Mouse (Mus musculus): Measurements from ENCODE around the gene Cd59a. TPM values are rescaled to one million over a fixed set of nuclear protein-coding genes. Genes with fewer than 3 reads are reported as not detected.
"Not testable (repeated sequence)": the region's sequence is repeated elsewhere in the genome, so short reads cannot be mapped to it uniquely, and the experiment has no call there.

Gene Cd59a
- polyA plus RNA-seq, 1 experiment from 2014 or later, result 17.8 TPM

GRCm38 (mm10) chr2:104069704-104070185 lies 25.9 kb upstream of the Cd59a start, which contains the start of gene Cd59b:
TSS of gene Cd59b (plus strand) at chr2:104069849.
- Histone ChIP-seq H3K9me3 (ENCODE audit: low read depth, low read length) (no peaks in the 10 kb centered on the region), H3K36me3 (ENCODE audit: insufficient read depth) (no peaks in the 10 kb centered on the region), H3K27ac (ENCODE audit: low read depth) (0 out of 2 replicates have a peak within 1 kb of the TSS, but pooled peaks have one; percentile 46), H3K27me3 (ENCODE audit: insufficient read depth, low read length) (no peaks in the 10 kb centered on the region), H3K4me3 (ENCODE audit: low read depth, low read length) (peak within 1 kb of the TSS; percentile 40), H3K9ac (peak within 1 kb of the TSS; percentile 16), H3K4me1 (ENCODE audit: insufficient read depth) (no peaks in the 10 kb centered on the region), H3K4me2 (peak within 1 kb of the TSS; percentile 63)
- peak; percentile 94 for ATAC-seq (ENCODE audit: insufficient read depth)
- DNase-seq, result peak; percentile 74
- TF ChIP-seq CTCF (IDR thresholded peaks at IDR 0.05; ENCODE audit: low read depth), result no peak
- 8% methylated on average over 13 of the region's 13 CpGs for WGBS

DNA sequence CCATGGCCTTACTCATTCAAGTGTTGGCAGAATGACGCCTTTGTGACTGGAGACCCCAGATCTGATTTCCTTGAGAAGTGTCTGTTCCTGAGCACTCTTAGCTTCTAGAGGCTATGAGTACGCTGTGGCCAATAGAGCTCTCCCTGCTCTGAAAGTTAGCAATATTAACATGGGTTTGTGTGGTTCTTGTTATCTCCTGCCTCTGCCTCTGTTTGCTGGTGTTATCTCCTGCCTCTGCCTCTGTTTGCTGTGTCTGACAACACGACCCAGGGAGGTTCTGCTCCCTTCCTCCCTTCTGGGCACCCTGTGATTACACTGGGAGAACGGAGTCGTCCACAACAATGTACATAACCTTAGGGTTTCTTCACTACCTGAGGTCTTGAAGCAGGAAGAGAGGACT lies 17.3 kb upstream of the Cd59a start:
- not testable (repeated sequence) for H3K36me3 ChIP-seq (ENCODE audit: insufficient read depth)
- WGBS, result 28% methylated on average over 4 of the region's 5 CpGs
- 0 out of 2 replicates have a peak, but pooled peaks have one; percentile 44 for ATAC-seq (ENCODE audit: insufficient read depth)

DNA sequence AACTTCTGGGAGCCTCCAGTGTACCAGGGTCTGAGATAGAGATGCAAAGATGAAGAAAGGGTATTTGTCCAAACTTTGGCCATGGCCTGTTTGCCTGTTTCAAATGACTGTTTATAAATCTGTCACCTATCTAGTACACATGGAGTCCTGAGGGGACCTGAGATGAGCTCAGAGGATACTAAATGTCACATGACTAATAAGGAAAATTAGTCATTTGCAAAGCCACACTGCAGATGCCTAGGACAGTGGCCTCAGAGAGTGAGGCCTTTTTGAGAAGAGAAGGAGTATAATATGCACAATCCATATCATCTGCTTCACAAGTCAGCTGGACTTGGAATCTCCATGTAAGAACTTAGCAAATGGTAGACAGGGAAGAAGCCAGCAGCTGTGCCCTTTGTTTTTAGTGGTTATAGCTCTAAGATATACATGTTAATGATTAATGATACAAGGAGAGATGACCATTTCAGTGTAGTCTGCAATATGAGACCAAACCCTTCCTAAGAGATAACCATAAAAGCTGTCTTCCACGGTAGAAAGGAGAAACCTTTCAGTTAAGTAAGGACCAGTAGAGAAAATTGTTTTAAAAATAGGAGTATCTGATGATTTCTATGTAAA lies 14.1 kb upstream of the Cd59a start:
- not testable (repeated sequence) for H3K9ac ChIP-seq; DNase-seq; H3K4me3 ChIP-seq (ENCODE audit: low read depth, low read length); H3K4me2 ChIP-seq; H3K36me3 ChIP-seq (ENCODE audit: insufficient read depth); H3K9me3 ChIP-seq (ENCODE audit: low read depth, low read length); H3K4me1 ChIP-seq (ENCODE audit: insufficient read depth); H3K27me3 ChIP-seq (ENCODE audit: insufficient read depth, low read length); ATAC-seq (ENCODE audit: insufficient read depth); H3K27ac ChIP-seq (ENCODE audit: low read depth)
- WGBS, result no CpG with 5 or more reads among the region's 1 CpGs

More for the DNA sequence above, 17.3 kb upstream of the Cd59a start:
- not testable (repeated sequence) for H3K27me3 ChIP-seq (ENCODE audit: insufficient read depth, low read length); H3K4me3 ChIP-seq (ENCODE audit: low read depth, low read length); H3K9me3 ChIP-seq (ENCODE audit: low read depth, low read length); H3K27ac ChIP-seq (ENCODE audit: low read depth); H3K9ac ChIP-seq; DNase-seq; H3K4me2 ChIP-seq; H3K4me1 ChIP-seq (ENCODE audit: insufficient read depth)

DNA sequence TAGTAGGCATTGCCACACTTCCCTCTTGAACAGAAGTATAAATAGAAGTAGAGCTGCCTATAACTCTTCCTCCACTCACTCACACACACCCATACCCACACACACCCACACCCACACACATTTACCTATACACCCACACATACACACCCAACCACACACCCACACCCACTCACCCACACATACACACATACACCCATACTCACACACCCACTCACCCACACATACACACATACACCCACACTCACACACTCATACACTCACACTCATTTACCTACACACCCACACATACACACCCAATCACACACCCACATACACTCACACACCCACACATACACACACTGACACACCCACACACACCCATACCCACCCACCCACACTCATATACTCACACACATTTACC lies 13.1 kb upstream of the Cd59a start:
- Histone ChIP-seq H3K4me1 (ENCODE audit: insufficient read depth) (no peaks in the 10 kb centered on the region), H3K4me3 (ENCODE audit: low read depth, low read length) (no peak overlapping the region), H3K9me3 (ENCODE audit: low read depth, low read length) (no peaks in the 10 kb centered on the region), H3K27me3 (ENCODE audit: insufficient read depth, low read length) (no peaks in the 10 kb centered on the region), H3K4me2 (no peak overlapping the region), H3K9ac (no peak overlapping the region), H3K27ac (ENCODE audit: low read depth) (no peak overlapping the region), H3K36me3 (ENCODE audit: insufficient read depth) (no peaks in the 10 kb centered on the region)
- ATAC-seq (ENCODE audit: insufficient read depth), result no peak
- DNase-seq, result no peak
- TF ChIP-seq CTCF (IDR thresholded peaks at IDR 0.05; ENCODE audit: low read depth), result no peak

GRCm38 (mm10) chr2:104084027-104084426 lies 11.6 kb upstream of the Cd59a start:
- H3K9ac ChIP-seq; ATAC-seq (ENCODE audit: insufficient read depth); H3K36me3 ChIP-seq (ENCODE audit: insufficient read depth); H3K4me3 ChIP-seq (ENCODE audit: low read depth, low read length); H3K4me1 ChIP-seq (ENCODE audit: insufficient read depth); H3K4me2 ChIP-seq; H3K9me3 ChIP-seq (ENCODE audit: low read depth, low read length); H3K27me3 ChIP-seq (ENCODE audit: insufficient read depth, low read length); H3K27ac ChIP-seq (ENCODE audit: low read depth); DNase-seq: not testable (repeated sequence)

DNA sequence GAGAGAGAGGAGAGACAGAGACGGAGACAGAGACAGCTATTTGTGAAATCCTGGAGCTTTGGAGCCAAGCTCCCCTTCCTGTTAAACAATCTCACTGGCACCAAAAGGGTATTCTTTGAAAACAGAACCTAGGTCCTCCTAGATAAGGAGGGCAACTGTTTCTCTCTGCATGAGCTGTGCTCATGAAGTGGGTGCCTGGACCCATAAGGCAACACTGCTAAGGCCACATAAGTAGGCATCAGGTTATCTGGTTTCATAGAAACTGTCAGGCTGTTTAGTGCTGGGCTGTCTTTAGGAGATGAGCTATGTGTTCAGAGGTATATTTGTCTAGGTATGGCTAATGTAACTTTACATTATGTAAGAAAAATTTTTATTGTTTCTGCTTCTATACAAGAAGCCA lies 8.0 kb upstream of the Cd59a start:
- WGBS, result 90% methylated on average over 1 of the region's 1 CpGs
- H3K9ac ChIP-seq; H3K27ac ChIP-seq (ENCODE audit: low read depth); H3K4me1 ChIP-seq (ENCODE audit: insufficient read depth); H3K4me2 ChIP-seq; H3K9me3 ChIP-seq (ENCODE audit: low read depth, low read length); H3K4me3 ChIP-seq (ENCODE audit: low read depth, low read length); ATAC-seq (ENCODE audit: insufficient read depth); DNase-seq; H3K36me3 ChIP-seq (ENCODE audit: insufficient read depth); H3K27me3 ChIP-seq (ENCODE audit: insufficient read depth, low read length): not testable (repeated sequence)

DNA sequence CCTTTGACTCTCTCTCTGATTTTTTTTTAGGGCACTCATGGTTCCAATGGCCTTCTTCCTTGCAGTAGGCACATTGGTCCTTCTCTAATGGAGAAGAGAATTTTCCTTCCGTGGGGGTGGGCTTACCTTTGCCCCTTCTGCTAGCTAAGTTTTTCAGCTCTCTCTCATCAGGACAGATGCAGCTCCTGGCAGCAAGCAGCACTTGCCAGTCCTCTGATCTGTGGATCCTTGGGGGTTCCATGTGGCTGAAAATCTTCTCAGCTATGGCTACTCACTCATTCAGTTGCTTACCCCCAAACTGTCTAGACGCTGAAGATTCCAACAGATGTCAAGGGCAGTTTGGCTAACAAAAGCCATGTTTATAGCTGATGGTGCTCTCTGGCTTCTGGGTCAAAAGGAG lies 2.3 kb upstream of the Cd59a start:
- TF ChIP-seq CTCF (IDR thresholded peaks at IDR 0.05; ENCODE audit: low read depth), result no peak
- H3K9ac ChIP-seq, result no peak overlapping the region
- no peak overlapping the region for H3K27ac ChIP-seq (ENCODE audit: low read depth)
- DNase-seq, result no peak
- H3K4me3 ChIP-seq (ENCODE audit: low read depth, low read length), result no peak overlapping the region
- no peaks in the 10 kb centered on the region for H3K27me3 ChIP-seq (ENCODE audit: insufficient read depth, low read length)
- no peak for ATAC-seq (ENCODE audit: insufficient read depth)
- no peaks in the 10 kb centered on the region for H3K4me1 ChIP-seq (ENCODE audit: insufficient read depth)
- no peak overlapping the region for H3K4me2 ChIP-seq
- H3K36me3 ChIP-seq (ENCODE audit: insufficient read depth), result no peaks in the 10 kb centered on the region
- 74% methylated on average over 2 of the region's 2 CpGs for WGBS
- H3K9me3 ChIP-seq (ENCODE audit: low read depth, low read length), result no peaks in the 10 kb centered on the region
